Mouse (Mus musculus) heart, adult 8-10 months (tissue): Measurements from ENCODE around the gene Taf4. TPM values are rescaled to one million over a fixed set of nuclear protein-coding genes. Genes with fewer than 3 reads are reported as not detected.

Source experiments
- DNase-seq: peaks from one replicate; pipeline ENCODE4 v3.0.0; 2022; ENCODE audit warnings: low spot score
- total RNA-seq, 4 experiments: library from RNA; stranded (reverse); gene quantifications; 2 replicates each; pipeline ENCODE4 v1.2.4; 2022

Taf4 gene
- 10 to 100 TPM; 13.0 to 21.5 (median 16.1) TPM for total RNA-seq

GRCm38 (mm10) chr2:179976628-179977343 is at the start of gene Taf4:
TSS of gene Taf4 (minus strand) at chr2:179976646.
- peak; percentile 89 for DNase-seq

DNA sequence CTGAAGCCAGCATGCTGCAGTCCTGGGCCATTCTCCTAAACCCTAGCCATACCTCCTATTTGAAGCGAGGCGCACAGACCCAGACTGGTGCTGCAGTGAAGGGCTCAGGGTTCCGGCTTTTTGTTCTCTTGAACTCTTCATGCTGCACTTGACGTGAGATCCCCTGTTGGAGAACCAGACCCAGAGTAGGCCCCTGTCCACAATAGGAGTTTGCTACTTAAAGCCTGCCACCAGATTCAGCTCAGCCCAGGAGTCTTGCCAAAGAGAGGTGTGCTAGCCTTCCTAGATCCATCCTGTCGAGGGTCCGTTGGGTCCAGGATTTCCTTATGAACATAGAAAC is 49.4 kb upstream of the Taf4 start:
- DNase-seq, result no peak

GRCm38 (mm10) chr2:180025135-180025860 is 48.9 kb upstream of the Taf4 start:
- no peak for DNase-seq

- peak; percentile 97 for DNase-seq
Observed at GRCm38 (mm10) chr2:180024401-180025098, 48.1 kb upstream of the Taf4 start, which contains the start of gene Lsm14b. TSS of gene Lsm14b (plus strand) at chr2:180024987.

- no peak for DNase-seq
Observed at GRCm38 (mm10) chr2:180022751-180023150, 46.3 kb upstream of the Taf4 start.

DNA sequence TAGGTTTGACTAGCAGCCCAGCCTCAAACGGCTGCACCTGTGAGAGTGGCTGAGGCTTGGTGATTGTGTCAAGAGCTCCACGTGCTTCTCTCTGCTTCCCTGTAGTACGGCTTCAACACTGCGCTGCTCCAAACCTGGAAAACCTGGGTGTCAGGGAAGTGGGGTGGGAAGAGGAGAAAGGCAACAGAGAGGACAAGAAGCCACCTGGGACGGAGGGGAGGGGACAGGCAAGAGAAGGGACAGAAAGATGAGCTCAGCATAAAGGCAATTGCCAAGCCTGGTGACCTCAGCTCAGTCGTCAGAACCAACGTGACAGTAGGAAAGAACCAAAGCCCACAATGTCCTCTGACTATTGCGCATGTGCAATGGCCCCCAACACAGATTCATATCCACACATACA is 44.5 kb upstream of the Taf4 start:
- no peak for DNase-seq

DNA sequence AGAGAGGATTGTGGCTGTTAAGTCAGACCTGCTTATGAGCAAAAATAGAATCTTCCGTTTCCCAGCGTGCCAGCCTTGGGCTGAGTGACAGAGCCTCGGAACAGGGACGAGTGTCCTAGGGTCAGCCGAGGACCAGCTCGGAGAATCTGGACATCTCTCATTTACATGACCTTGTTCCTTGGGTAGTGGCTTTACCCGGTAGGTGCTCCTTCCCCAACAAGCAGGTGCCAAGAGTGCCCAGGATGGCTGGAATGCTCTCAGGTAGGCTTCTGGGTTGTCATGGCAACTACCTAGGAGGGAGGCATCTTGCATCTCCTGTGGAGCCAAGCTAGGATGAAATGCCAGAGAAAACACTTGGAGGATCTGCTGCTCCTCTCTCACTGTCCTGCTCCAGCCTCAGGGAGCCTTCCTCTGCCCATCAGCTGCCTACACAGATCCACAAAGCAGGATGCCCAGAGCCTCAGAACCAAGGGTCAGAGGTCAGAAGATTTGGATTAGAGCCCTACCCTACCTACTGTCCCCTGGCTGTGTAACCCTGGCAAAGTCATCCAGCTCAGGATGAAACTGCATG is 43.7 kb upstream of the Taf4 start:
- DNase-seq, result no peak

DNA sequence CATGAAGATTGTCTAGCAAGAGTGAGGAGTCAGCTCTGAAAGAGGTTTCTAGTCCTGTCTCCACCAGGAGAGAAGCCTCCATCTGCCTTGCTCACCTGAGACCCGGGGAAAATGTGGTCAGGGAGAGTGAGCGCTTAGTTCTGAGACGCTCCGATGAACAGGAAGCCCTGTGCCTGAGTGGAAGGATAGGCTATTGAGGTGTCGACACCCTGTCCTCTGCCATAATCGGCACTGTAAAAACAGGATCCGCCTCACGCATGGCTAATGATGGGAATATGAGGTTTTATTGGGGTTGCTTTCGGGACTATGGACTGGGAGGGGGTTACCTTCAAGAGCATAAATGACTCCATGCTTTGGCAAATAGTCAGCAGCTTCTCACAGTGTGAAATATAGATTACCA is 42.1 kb upstream of the Taf4 start:
- DNase-seq, result no peak

DNA sequence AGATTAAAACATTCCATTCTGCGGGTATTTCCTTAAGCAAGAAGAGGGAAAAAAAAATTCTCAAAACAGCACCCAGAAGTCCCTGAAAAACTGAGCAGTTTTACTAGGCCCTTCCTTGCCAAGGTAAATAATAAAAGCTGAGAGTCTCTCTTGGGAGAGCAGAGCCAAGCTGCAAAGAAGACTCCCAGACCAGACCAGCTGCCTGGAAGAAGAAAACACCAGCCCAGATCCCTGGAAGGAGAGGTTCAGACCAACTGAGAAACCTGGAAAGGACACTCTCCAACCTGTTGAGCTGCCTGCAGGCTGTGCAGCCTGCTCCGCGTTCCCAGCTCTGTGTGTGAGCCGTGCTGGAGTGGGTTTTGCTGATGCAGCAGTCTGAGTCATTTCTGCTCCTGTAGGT is 41.2 kb upstream of the Taf4 start:
- DNase-seq, result no peak

DNA sequence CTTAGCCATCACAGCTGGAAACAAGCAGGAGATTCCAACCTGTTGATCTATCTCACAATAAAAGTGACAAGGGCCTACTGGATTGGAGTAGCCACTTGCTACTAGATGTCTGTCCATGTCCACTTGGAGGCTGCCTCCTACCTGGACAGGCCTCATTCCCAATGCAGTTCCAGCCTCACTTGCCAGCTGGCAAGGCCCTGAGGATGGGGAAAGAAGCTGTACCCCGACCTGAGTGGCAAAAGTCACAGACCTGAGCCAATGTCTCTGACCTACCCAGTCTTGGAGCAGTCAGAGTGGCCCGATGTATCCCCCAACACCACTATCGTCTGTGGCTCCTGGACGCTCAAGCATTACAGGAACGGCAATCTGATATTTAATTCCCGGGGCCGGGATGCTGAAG is 37.2 kb upstream of the Taf4 start:
- no peak for DNase-seq

DNA sequence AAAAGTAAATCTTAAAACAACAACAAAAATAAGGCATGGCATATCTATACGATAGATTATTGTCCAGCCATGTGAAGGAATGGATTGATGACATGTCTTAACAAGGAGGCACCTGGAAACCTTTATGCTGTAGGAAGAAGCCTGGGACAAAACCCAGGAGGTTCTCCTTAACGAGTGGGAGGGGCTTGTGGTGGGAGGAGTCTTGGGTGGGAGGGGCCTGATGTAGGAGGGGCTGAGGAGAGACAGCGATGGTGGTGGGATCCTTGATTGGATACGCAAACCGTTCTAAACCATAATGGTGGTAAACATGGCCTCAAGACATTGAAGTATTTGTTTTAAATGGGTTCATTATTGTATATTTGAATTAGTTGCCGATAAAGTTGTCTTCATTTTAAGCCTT is 34.9 kb upstream of the Taf4 start:
- no peak for DNase-seq

- DNase-seq, result no peak
Observed at GRCm38 (mm10) chr2:180010686-180011085, 34.2 kb upstream of the Taf4 start.

DNA sequence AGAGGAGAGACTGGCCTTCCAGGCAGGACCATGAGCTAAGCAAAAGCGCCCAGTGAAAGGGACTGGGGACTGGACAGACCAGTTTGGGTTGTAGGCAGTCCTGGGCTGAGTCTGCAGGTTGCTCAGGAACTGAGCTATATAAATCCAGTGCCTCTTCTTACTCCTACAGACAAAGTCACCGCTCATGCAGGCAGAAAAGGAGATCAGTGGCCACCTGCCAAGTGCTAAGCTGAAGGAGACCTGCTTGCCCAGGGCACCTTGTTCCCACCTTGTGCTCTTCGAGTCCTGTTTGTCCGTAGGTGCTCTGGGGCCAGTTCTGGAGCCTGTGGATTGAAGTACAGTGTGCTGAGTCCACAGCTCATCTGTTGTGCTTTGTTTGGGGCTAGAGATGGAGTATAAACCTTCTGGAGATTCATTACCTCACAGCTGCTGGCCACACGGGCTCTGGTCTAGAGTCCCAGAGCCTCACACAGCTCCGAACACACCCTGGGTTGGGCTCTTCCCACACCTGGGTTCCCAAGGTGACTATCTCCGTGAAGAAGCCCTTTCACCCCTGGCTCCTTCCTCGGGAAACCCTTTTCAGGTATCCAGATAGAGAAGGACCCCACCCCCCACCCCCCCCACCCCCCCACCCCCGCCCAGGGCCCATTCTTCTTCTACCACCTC is 30.0 kb upstream of the Taf4 start:
- no peak for DNase-seq

- no peak for DNase-seq
Observed at GRCm38 (mm10) chr2:180005656-180006351, 29.4 kb upstream of the Taf4 start.

- no peak for DNase-seq
Observed at GRCm38 (mm10) chr2:180001635-180002034, 25.2 kb upstream of the Taf4 start.

DNA sequence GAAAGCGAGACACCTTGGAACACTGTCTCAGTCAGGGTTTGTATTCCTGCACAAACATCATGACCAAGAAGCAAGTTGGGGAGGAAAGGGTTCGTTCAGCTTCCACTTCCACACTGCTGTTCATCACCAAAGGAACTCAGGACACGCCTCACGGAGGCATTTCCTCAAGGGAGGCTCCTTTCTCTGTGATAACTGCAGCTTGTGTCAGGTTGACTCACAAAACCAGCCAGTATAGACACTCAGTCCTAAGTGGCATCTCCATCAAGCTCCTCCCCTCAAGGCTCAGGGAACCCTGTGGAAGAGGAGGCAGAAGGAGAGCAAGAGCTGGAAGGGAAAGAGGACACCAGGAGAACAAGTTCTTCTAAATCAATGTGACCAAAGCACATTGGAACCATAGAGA is 22.0 kb upstream of the Taf4 start:
- no peak for DNase-seq

DNA sequence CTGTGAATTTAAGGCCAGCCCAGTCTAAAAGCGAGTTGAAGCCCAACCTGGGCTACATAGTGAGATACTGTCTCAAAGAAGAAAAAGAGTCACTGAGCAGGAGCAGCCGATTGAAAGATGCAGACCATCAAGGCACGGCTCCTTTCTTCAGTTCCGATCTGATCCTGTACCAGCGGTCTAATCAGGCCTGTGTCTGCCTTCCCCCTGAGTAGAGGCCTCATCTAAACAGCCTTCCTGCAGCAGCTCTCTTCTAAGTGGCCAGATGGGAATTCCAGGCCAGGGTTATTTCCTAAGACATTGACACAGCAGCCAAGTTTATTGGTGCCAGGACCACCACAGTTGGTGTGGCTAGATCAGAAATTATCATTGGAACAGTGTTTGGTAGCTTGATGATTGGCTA is 16.6 kb upstream of the Taf4 start:
- DNase-seq, result no peak

DNA sequence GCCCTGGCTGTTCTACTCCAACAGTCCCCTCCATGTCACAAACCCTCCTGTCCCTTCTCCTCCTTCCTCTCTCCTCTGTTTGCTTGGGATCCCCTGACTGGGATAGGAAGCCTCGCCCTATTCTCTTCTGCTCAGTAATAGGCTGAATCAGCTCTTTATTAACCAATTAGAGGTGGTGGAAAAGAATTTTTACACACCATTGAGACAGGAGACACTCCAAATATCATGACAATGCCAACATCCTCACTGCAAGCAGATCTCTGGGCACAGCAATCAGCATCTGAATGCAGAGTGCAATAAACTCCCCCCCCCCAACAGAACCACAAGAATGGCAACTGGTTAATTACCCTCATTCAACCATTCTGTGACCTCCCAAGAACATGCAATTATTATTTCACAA is 12.7 kb upstream of the Taf4 start:
- no peak for DNase-seq

DNA sequence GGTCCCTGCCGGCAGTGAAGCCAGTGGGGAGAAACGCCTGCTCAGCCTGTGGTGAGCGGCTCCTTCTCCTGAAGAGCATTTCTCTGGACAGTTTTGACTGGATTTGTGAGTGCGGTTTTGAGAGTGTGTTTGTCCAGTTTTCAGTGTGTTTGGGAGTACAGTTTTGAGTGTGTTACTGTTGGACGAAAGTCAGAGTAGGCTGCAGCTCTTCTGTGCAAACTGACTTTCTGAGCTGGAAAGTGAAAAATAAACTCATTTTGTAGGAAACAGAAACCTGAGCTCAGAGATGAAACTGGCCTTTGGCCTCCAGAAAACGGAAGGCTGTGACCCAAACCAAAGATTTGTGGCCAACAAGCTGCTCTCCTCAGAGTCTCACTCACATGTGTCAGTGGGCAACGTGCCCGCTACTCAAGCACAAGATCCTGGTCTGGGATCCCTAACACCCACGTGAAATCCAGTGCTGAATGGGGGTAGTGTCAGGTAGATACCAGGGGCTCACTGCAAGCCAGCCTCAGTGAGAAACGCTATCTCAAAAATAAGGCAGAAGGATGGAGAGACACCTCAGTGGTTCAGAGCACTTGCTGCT is 10.1 kb upstream of the Taf4 start:
- no peak for DNase-seq

- no peak for DNase-seq
Observed at GRCm38 (mm10) chr2:179985695-179986094, 9.2 kb upstream of the Taf4 start.

- no peak for DNase-seq
Observed at GRCm38 (mm10) chr2:179984830-179985229, 8.4 kb upstream of the Taf4 start.
